Mouse (Mus musculus): ENCODE measurements at regions not wholly inside any gene's neighbourhood (a gene's known extent, or its start where the extent isn't known, plus 50 kb on each side); places are given as distances from the start of the nearest gene placed in this dataset.
"Not testable (repeated sequence)": the region's sequence is repeated elsewhere in the genome, so short reads cannot be mapped to it uniquely, and the experiment has no call there.

DNA sequence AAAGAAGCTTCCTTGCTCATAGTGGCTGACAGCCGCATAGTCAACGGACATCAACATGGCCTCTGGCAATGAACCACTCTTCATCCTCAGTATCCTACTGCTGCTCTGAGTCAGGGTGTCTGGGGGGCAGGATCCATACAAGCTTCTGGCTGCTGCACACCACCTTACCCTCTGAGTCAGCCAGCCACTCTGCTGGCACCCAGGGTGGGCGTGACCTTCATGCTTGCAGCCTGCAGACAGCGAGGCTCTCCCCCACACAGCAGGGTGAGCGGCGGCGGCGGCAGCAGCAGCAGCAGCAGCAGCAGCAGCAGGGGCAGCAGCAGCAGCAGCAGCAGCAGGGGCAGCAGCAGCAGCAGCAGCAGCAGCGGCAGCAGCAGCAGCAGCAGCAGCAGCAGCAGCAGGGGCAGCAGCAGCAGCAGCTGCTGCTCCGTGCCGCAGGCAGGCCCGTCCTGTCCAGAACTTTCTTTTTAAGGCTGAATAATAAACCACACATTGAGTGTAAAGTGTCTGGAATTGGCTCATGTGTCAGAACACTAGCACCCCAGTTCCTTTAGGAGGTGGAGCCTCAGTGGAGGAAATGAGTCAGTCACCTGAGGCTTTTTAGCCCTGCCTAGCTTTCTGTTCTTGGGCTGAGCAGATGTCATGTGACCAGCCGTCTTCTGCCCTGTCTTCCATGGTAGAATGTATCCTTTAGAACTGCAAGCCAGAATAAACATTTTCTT is 186.3 kb downstream of the 1810013L24Rik start:
- DNase-seq (ENCODE audit: low read depth, low spot score), result no peak

DNA sequence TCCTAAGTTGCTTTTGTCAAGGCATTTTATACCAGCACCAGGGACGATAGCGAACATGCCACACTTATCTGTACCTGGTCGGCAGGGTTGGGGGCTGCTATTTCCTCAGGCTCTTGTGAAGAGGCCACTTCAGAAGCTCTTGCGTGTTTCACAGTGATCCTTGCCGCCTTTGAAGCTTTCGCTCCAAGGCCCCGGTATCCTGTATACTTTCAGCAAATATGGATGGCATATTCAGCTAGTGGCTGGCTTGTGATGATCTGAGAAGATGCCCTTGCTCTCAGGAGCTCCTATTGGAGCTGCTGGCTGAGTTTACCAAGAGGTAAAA is 186.8 kb downstream of the 1810013L24Rik start:
- DNase-seq (ENCODE audit: low read depth, low spot score), result no peak

DNA sequence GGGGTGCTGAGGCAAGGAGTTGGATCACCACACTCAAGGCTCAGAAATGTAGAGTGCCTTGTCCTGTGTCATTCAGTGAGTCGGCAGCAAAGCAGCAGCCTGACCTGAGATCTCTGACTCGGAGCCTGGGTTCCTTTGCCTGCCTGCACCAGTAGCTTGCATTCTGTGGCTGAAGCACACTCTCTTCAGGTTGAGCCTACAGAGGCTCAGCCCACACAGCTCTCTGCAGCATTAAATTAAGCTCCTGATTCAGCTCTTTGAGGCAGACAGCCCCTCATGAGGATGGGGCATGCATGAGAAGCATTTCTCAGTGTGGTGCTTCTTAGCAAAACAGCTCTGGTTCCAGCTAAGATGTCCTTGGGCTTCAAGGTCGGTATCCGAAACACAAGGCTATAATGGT is 200.8 kb downstream of the 1810013L24Rik start:
- no peak for DNase-seq (ENCODE audit: low read depth, low spot score)

DNA sequence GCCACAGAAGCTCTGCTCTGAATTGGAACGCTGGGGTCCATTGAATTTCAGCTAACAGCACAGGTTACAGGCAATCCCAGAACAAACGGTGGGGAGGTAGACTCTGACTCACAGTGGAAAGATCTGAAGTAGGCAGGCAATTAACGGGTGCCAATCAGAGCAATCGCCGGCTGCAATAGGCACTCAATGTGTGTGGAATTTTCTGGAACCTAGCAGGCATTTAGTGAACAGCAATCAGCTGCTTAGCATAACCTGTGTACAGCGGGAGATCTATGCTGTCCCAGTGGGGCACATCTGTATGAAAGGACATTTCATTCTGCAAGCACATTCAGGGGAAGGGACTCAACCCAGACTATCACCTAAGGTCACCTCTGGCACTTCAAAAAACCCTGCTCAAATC is 213.4 kb downstream of the 1810013L24Rik start:
- no peak for DNase-seq (ENCODE audit: low read depth, low spot score)

DNA sequence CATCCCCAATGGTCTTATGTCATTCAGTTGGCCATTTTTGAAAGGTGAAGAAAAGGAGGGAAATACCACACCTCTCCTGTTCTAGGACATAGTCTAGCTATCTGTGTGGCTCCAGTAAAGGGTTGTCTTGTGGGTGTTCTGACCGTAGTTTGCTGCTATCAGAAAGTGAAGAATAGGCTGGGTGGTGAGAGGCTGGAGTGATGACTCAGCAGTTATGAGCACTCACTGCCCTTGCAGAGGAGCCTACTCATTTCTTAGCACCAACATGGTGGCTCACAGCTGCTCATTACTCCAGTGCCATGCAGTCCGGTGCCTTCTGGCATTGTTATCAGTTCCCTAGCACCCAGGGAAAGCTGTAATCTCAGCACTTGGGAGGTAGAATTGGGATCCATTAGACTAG is 217.0 kb downstream of the 1810013L24Rik start:
- DNase-seq (ENCODE audit: low read depth, low spot score), result peak; percentile 37

DNA sequence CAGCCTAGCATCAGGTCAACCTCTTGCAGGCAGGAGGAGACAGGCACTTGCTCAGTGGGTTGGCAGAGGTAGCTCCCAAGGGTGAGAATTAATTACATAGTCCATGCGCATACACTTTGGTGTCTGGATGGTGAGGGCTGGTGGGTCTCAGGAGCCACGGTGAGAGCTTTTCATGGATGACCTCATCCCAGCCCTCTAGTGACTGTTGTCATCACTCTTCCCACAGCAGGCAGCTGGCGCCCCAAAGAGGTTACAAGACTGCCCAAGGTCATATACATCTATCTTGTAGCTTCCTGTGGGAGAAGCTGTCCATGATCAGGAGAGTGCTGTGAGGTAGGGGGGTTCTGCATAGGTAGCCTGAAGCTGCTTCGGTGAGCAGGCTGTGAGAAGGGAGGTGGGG is 224.5 kb downstream of the 1810013L24Rik start:
- no peak for DNase-seq (ENCODE audit: low read depth, low spot score)

DNA sequence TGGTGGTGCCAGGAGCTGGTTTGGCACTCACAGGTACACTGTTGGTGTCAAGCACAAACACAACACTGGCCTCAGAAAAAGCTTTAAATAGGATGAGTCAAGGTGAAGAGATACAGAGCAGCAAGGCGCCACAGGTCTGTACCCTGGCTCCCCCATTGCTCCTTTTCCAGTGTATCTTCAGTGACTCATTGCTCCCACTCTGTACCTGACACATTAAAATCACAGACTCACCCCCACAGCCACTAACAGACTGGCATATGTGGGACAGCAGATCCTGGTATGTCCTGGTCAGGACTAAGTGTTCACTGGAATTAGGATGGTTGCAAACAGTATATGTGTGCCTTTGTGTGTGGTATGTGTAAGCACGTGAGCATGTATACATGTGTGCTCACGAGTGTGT is 226.5 kb downstream of the 1810013L24Rik start:
- DNase-seq (ENCODE audit: low read depth, low spot score), result no peak

DNA sequence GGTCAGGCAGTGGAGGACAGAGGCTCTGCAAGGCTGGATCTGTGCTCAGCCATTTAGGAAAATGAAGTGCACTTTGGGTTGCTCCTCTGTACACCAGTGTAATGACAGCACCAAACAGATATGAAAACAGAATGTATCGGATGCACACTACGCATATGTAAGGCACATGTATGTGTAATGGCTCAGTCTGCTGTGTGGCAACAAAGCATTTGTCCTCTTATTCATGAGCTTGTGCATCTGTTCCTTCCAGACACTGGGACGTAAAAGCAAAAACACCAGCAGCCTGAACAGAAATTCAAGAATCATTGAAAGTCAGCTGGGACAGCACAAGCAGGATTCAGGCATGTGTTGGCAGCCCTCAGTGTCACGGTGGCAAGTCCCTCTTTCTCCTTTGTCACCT is 241.6 kb downstream of the 1810013L24Rik start:
- no peak for DNase-seq (ENCODE audit: low read depth, low spot score)

DNA sequence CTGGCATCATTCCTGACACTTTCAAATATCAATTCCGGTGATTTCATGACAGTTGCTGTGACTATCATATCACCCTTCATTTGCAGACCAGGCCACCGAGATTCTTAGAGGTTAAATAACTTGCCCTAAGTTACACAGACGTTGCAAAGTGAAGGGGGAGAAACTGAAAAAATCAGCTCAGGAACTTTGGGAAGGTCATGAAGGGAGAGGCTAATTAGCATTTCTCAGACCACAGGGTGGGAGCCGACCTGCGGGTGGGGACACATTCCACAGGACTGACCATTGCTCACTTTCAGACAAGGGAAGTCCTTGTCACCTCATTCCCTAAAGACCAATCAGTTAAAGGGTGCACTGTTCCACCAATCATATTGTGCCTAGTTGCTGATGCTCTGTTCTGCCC is 242.1 kb downstream of the 1810013L24Rik start:
- DNase-seq (ENCODE audit: low read depth, low spot score), result not testable (repeated sequence)

DNA sequence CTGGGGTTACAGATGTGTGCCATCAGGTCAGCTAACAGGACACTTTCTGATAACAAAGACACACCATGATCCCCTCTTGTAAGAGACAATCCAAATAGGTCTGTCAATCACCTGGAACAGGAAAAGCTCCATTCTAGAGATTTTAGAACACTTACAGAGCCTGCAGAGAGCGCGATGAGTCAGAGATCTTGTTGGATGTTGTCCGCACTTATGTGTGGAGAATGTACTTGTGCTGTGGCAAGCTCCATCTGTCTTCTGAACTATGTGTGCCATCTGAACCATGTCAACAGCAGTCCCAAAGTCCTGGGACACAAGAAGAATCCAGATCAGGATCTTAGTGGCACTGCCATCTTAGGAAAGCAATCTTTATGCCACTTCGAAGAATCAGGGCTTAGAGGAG is 244.4 kb downstream of the 1810013L24Rik start:
- DNase-seq (ENCODE audit: low read depth, low spot score), result no peak

DNA sequence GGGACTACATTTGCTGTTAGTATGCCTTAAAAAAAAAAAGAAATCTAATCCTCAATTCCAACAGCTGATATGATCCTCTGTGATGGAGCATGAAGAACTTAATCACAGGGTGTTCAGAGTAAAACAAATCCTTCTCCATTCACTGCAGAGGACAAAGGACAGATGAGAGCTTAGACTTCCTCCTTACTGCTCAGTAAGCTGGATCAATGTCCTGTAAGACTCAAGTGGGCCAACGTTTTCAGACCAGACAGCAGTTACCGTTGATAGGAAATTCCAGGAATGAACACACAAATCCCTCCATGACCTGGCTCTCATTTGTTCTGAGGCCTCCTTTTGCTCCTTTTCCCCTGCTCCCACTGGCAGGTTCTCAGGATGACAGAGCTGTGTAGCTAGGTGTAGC is 247.6 kb downstream of the 1810013L24Rik start:
- DNase-seq (ENCODE audit: low read depth, low spot score), result no peak

DNA sequence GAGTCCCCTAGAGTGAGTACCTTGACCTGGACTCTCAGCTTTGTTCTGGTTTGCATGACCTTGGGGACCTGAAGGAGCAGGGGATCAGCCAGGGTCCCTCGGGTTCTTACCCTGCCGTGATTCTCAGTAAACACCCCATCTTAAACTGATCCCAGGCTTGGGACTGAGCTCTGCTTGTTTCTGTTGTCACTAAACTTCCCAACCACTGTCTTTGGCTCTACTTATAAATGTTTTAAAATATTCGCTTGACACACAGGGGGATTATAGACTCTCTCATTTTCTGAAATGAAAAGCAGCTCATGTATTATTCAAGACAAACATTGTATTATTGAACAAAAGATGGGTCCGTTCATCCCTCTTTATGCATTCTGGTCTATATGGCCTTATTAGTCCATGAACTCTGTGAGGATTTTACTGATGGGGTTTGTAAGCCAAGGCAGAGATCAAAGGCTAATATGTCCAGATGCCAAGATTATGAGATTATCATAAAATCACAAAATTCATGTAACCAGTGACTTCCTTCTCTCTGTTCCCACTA is 248.6 kb downstream of the 1810013L24Rik start:
- no peak for DNase-seq (ENCODE audit: low read depth, low spot score)

DNA sequence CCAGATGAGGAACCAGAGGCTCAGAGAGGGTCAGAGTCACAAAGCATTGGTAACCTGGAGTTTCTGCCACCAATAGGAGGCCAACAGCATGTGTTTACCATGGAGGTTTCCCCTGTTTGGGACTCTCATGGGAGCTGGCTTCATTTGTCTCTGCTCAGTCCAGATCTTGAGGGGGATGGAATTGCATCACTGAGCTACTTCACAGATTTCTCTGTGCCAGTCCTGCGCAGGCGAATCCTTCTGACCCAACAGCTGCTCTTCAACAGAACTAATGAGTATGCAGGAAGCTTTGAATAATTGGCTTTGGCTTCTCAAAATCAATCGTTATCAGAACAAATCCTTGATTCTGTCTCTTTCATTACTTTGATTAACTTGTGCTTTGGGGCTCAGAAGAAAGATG is 253.1 kb downstream of the 1810013L24Rik start:
- no peak for DNase-seq (ENCODE audit: low read depth, low spot score)

DNA sequence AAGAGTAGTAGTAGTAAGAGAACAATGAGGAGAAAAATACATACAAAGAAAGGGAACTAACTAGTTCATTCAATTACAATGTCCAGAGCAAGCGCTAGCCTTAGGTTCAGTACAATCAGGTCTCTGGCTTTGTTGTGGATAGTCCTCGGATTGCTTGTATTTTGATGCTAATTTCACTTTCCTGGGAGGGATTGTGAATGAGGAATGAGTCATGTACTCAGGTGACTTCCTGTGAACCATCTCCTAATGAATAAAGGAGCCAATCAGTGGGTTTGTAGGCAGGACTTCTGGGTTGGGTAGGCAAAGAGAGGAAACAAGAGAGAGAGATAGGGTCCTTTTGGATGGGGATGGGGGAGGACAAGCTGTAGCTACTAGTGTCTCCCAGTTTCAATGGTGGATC is 253.8 kb downstream of the 1810013L24Rik start:
- DNase-seq (ENCODE audit: low read depth, low spot score), result no peak

DNA sequence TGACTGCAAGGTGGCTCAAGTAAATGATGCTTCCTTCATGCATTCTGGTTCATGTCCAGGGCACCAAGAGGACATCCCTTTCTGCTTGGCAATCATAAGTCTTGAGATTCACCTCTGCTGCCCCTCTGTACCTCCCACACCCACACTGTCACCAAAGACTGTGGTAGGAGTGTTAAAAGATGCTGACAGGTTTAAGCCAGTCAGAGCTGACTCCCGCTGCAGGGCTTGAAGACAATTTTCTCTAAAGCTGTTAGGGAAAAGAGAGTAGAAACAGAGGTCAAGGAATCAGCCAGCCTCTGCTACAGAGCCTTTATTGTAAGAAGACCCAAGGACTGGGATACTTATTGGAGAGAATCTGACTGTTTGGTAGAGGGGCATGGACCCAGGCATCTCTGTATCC is 254.7 kb downstream of the 1810013L24Rik start:
- DNase-seq (ENCODE audit: low read depth, low spot score), result no peak

DNA sequence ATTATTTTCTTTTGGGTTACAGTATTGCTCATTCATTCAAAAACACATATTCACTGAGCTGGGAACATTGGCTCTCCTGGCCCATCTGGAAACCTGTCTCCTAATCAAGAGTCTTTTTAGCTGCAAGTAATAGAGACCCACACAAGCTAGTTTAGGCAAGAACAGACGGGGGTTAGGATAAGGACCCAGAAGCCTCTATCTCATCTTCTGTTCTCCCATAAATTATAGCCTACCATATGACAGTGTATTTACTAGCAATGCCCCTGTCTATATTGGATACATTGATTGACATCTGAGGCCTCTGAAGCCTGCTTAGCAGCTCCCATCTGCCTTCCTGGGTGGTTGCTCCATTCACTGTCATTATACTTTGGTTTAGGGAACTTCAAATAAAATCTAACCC is 255.2 kb downstream of the 1810013L24Rik start:
- no peak for DNase-seq (ENCODE audit: low read depth, low spot score)

DNA sequence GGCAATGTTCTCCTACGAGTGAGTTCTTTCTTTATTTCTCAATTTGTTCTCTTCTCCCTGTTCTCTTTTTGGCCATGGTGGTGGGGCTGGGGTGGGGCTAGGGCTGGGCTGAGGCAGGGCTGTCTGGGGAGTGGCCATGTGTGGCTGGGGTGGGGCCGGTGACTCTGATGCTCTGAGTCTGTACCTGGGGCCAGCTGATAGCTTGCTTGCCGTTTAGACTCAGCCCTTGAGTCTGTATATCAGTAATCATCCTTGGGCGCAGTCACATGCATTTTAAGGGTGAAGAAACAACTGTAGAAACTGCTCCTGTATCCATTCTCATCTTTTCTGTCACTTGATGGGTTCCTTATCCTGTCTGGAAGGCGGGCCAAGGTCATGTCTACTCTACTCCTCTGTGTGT is 256.1 kb downstream of the 1810013L24Rik start:
- DNase-seq (ENCODE audit: low read depth, low spot score), result peak; percentile 54

DNA sequence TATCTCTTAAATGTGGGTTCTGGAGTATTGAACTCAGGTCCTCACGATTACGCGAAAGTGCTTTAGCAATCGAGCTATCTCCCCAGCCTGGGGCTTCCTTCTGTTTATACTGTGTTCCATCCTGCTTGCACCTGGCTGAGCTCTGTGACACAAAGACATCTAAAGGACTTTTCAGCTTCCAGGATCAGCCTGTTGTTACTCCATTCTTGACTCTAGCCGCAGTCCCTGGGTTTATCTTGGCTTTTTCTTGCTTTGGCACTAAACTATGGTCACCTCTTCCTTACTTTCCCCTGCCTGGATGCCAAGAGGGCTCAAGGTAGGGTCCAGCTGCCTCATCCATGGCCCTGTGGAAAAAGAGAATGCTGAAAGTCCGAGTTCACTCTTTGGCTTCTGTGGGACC is 261.9 kb downstream of the 1810013L24Rik start:
- DNase-seq (ENCODE audit: low read depth, low spot score), result no peak

DNA sequence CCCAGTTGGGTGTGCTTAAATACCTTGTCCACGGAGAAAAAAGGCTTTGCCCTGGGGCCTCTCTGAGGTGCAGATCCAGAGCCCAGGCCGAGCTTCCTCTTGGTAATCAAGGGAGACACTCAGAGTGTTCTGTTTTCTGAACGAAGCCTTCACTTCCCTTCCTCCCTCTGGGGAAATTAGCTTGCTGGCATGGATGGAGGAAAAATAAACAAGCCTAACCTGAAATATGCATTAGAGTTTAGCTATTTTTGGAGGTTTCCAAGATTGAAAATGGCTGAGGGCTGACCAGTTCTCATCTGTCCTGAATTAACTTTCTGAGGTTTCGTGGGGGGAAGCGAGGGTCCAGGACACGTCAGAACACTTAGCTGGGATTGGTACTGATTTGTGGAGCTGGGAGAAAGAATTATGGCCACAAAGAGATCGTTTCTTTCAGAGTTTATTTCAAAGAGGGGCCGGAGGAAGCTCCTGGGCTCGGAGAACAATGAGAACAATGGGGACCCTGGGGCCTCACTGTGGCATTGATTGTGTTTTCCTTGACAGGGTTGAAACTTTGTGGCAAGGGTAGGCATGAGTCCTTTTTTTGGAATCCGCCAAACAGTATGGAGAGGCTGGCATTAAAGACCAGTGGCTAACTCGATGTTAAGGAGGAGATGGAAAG is 262.4 kb downstream of the 1810013L24Rik start:
- no peak for DNase-seq (ENCODE audit: low read depth, low spot score)

DNA sequence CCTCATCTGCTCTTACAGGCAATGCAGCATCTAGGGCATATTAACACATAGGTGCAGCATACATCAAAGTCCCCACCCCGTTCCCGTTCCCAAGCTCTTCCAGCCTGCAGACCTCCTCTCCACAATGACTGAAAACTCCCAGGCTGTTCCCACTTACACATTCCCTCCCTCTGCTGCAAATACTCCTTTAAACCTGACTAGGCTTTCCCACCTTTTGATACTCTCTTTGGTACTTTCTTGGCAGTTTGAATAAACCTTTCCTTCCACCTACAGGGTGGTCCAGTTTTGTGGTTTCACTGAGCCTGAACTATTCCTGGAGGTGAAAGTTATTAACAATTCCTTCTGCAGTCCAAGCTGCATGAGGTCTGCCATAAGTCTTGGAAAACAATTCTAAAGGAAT is 263.7 kb downstream of the 1810013L24Rik start:
- DNase-seq (ENCODE audit: low read depth, low spot score), result no peak

DNA sequence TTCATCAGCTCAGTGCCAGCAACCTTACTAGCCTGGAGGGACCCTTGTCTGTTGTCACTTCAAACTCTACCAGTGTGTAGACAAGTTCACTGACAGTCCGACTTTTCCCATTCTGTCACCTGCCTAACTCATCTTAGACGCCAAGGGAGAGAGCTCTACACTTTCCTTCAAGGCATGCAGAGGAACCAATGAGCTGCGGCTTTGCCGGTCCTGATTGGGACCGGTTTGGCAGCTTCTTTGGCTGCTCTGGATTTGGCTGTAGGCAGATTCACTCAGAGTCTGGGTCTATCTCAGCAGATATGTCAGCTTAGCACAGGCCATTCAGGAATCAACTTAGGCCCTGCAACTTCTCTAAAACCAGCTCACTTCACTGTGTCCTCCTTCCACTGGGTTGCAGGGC is 264.3 kb downstream of the 1810013L24Rik start:
- DNase-seq (ENCODE audit: low read depth, low spot score), result no peak

DNA sequence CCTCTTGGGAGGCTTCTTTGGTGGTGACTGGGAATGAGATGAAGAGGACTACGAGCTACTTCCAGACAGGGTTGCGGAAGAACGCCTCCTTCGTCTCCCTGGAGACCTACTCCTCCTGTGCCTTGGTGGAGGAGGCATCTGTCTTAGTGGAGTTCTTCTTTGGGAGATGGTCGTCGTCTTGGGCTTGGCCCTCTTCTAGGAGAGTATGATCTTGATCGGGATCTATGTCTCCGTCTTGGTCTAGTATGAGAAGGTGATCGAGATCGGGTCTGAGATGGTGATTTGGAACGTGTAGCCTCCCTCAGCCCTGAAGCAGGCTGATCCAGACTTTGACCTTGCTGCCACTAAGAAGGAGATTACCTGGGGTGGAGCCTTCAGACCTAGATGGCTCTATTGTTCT is 276.3 kb downstream of the 1810013L24Rik start:
- DNase-seq (ENCODE audit: low read depth, low spot score), result no peak

DNA sequence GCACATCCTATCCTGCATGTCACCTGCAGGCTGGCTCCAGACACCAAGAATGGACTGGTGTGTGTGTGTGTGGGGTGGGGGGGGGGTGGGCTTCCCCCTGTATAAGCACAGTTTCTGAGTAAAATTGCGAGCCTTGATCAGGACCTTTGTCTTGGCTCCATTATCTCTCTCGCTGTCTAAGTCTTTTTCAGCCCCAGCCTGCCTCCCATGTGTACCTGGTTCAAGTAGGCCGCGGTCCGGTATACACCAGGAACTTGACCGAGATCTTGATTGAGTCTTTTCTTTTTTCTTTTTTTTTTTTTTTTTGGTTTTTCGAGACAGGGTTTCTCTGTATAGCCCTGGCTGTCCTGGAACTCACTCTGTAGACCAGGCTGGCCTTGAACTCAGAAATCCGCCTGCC is 276.8 kb downstream of the 1810013L24Rik start:
- DNase-seq (ENCODE audit: low read depth, low spot score), result not testable (repeated sequence)
